Mouse (Mus musculus) gastrocnemius, postnatal 36 days (tissue): ENCODE results near the gene Ltc4s. TPM values are rescaled to one million over a fixed set of nuclear protein-coding genes. Genes with fewer than 3 reads are reported as not detected.

ENCODE experiments used
- DNase-seq, 2 experiments: peaks; one replicate each; pipeline ENCODE4 v3.0.0; 2022
- intact Hi-C: fragments of 180-260 bp; cut with DNase I; formaldehyde crosslinking; loops from one replicate; pipeline ENCODE4 v1.15.1; 2025
- total RNA-seq, 2 experiments: library from RNA; stranded (reverse); gene quantifications; 2 replicates each; pipeline ENCODE4 v1.2.3; 2021

Gene Ltc4s
- total RNA-seq, 2 experiments from 2014 or later: 1.4 to 1.9 TPM

GRCm38 (mm10) chr11:50225611-50226378, 12.6 kb downstream of the Ltc4s start:
- DNase-seq: peak; percentile 36 to 58
- intact Hi-C loops: loop anchor here (2.0 kb wide), 2 partner anchors 15 to 63 kb away; partner anchors contain the start of genes Mgat4b and Sqstm1

- intact Hi-C loops: loop anchor here (2.0 kb wide), 1 partner anchor 14 kb away; the partner anchor contains the start of genes Mgat4b and Sqstm1
- peak; percentile 85 to 87 for DNase-seq
These were observed 13.5 kb downstream of the Ltc4s start for GRCm38 (mm10) chr11:50224671-50225530.

GRCm38 (mm10) chr11:50223783-50224662, 14.4 kb downstream of the Ltc4s start:
- intact Hi-C loops: loop anchor here (2.0 kb wide), 1 partner anchor 13 kb away; the partner anchor contains the start of genes Mgat4b and Sqstm1
- DNase-seq: no peak

- intact Hi-C loops: no loop called here
- no peak for DNase-seq
These were observed 15.7 kb downstream of the Ltc4s start for GRCm38 (mm10) chr11:50222559-50223276.

GRCm38 (mm10) chr11:50219833-50220232, 18.6 kb downstream of the Ltc4s start:
- intact Hi-C loops: no loop called here
- DNase-seq: no peak

GRCm38 (mm10) chr11:50217811-50218210, 20.6 kb downstream of the Ltc4s start:
- DNase-seq: no peak

GRCm38 (mm10) chr11:50216724-50217366, 21.6 kb downstream of the Ltc4s start:
- intact Hi-C loops: no loop called here
- DNase-seq: no peak

More at GRCm38 (mm10) chr11:50217811-50218210, 20.6 kb downstream of the Ltc4s start:
- intact Hi-C loops: no loop called here

- DNase-seq: no peak
- intact Hi-C loops: no loop called here
These were observed 22.8 kb downstream of the Ltc4s start for GRCm38 (mm10) chr11:50215633-50216032.

GRCm38 (mm10) chr11:50214631-50215030, 23.8 kb downstream of the Ltc4s start:
- intact Hi-C loops: no loop called here

GRCm38 (mm10) chr11:50212848-50213758, 25.3 kb downstream of the Ltc4s start:
- DNase-seq: peak; percentile 74 to 79
- intact Hi-C loops: no loop called here

More at GRCm38 (mm10) chr11:50214631-50215030, 23.8 kb downstream of the Ltc4s start:
- no peak for DNase-seq

- intact Hi-C loops: no loop called here
- DNase-seq: no peak
These were observed 26.2 kb downstream of the Ltc4s start for GRCm38 (mm10) chr11:50212060-50212739.

- intact Hi-C loops: loop anchor here (2.0 kb wide), 1 partner anchor 13 kb away; no protein-coding TSS in a partner anchor
- no peak for DNase-seq
These were observed 26.9 kb downstream of the Ltc4s start for GRCm38 (mm10) chr11:50211322-50212059.

GRCm38 (mm10) chr11:50210505-50211151, 27.8 kb downstream of the Ltc4s start, which contains the start of the genes Sqstm1 and Mgat4b:
Sqstm1 (minus strand) TSS chr11:50210827.
Mgat4b (plus strand) TSS chr11:50210890.
- DNase-seq: peak; percentile 77 to 88
- intact Hi-C loops: loop anchor here (2.0 kb wide), 1 partner anchor 14 kb away; no protein-coding TSS in a partner anchor

GRCm38 (mm10) chr11:50210101-50210504, 28.3 kb downstream of the Ltc4s start:
- intact Hi-C loops: loop anchor here (2.0 kb wide), 1 partner anchor 15 kb away; no protein-coding TSS in a partner anchor
- DNase-seq: peak; percentile 76 to 91

- intact Hi-C loops: no loop called here
- no peak for DNase-seq
These were observed 30.4 kb downstream of the Ltc4s start for GRCm38 (mm10) chr11:50208039-50208438.

- intact Hi-C loops: no loop called here
These were observed 31.1 kb downstream of the Ltc4s start for GRCm38 (mm10) chr11:50207344-50207743.

More at GRCm38 (mm10) chr11:50207344-50207743, 31.1 kb downstream of the Ltc4s start:
- DNase-seq: no peak
